Mouse (Mus musculus) midbrain, embryonic 11.5 days (tissue): ENCODE data around the gene Sv2c. TPM values are rescaled to one million over a fixed set of nuclear protein-coding genes. Genes with fewer than 3 reads are reported as not detected.

ENCODE experiments used
- ATAC-seq: fragments of 200-750 bp; cut with Nextera tagmentation; 2 replicates; pipeline ENCODE4 v1.8.0; 2017; ENCODE audit warnings: moderate TSS enrichment, moderate library complexity; ENCODE audit not compliant: low FRiP score
- DNase-seq: peaks from one replicate; pipeline ENCODE4 v3.0.0; 2015; ENCODE audit warnings: low spot score; ENCODE audit errors: missing footprints
- H3K27ac ChIP-seq: fragments of 300-500 bp; sonication (generic); 2 replicates; pipeline ENCODE4 v1.5.1; 2014; ENCODE audit warnings: low read depth, low read length
- H3K27me3 ChIP-seq: fragments of 300-500 bp; sonication (generic); 2 replicates; pipeline ENCODE4 v1.6.1; 2014; ENCODE audit warnings: mild to moderate bottlenecking, low read length, moderate library complexity, mixed read lengths; ENCODE audit not compliant: control insufficient read depth, insufficient read depth
- H3K36me3 ChIP-seq: fragments of 300-500 bp; sonication (generic); 2 replicates; pipeline ENCODE4 v1.6.1; 2014; ENCODE audit warnings: mild to moderate bottlenecking, low read length, moderate library complexity, mixed read lengths; ENCODE audit not compliant: control insufficient read depth, insufficient read depth
- H3K4me1 ChIP-seq: fragments of 300-500 bp; sonication (generic); 2 replicates; pipeline ENCODE4 v1.6.1; 2014; ENCODE audit warnings: low read length; ENCODE audit not compliant: control insufficient read depth, insufficient read depth
- H3K4me2 ChIP-seq: fragments of 300-500 bp; sonication (generic); 2 replicates; pipeline ENCODE4 v1.6.1; 2014; ENCODE audit warnings: mild to moderate bottlenecking, moderate library complexity
- H3K4me3 ChIP-seq: fragments of 300-500 bp; sonication (generic); 2 replicates; pipeline ENCODE4 v1.5.1; 2014; ENCODE audit warnings: low read depth, low read length
- H3K9ac ChIP-seq: fragments of 300-500 bp; sonication (generic); 2 replicates; pipeline ENCODE4 v1.6.1; 2014; ENCODE audit warnings: low read length
- H3K9me3 ChIP-seq: fragments of 300-500 bp; sonication (generic); 2 replicates; pipeline ENCODE4 v1.6.1; 2016; ENCODE audit warnings: low read length; ENCODE audit not compliant: control insufficient read depth
- WGBS: fragments of 180-500 bp; shearing (Covaris S2); extraction: QIAGEN DNeasy Blood & Tissue Kit; methylation state at CpG from one replicate; pipeline ENCODE4 v1.1.7; 2014; 5-methylcytosine and 5-hydroxymethylcytosine counted together
- polyA plus RNA-seq: library from polyadenylated mRNA; unstranded; fragments of >200 nt; fragmentation: Nextera tagmentation; extraction: Ambion mirVana; gene quantifications from 2 replicates; pipeline ENCODE4 v1.2.1, GENCODE M21; 2014

Gene Sv2c
- polyA plus RNA-seq, 1 experiment from 2014 or later: 1.1 TPM

GRCm38 (mm10) chr13:96030368-96031223 lies 101.8 kb downstream of the Sv2c start:
- no peak overlapping the region for H3K27ac ChIP-seq
- 0 out of 2 replicates have a peak, but pooled peaks have one; percentile 40 for ATAC-seq
- H3K9ac ChIP-seq: no peak overlapping the region
- no peak overlapping the region for H3K4me2 ChIP-seq
- DNase-seq: peak; percentile 96
- no peaks in the 10 kb centered on the region for H3K9me3 ChIP-seq
- H3K4me1 ChIP-seq: no peaks in the 10 kb centered on the region
- 60% methylated on average over 19 of the region's 19 CpGs for WGBS
- H3K27me3 ChIP-seq: no peaks in the 10 kb centered on the region
- no peak overlapping the region for H3K4me3 ChIP-seq
- H3K36me3 ChIP-seq: no peaks in the 10 kb centered on the region

- H3K27ac ChIP-seq: no peak overlapping the region
- H3K27me3 ChIP-seq: no peaks in the 10 kb centered on the region
- H3K4me1 ChIP-seq: no peaks in the 10 kb centered on the region
- H3K36me3 ChIP-seq: no peaks in the 10 kb centered on the region
- H3K4me3 ChIP-seq: no peak overlapping the region
- DNase-seq: no peak
- no peak overlapping the region for H3K9ac ChIP-seq
- no peak for ATAC-seq
- no peaks in the 10 kb centered on the region for H3K9me3 ChIP-seq
- 91% methylated on average over 11 of the region's 11 CpGs for WGBS
- no peak overlapping the region for H3K4me2 ChIP-seq
Observed at GRCm38 (mm10) chr13:96023858-96024257, 108.5 kb downstream of the Sv2c start.

- Histone ChIP-seq H3K4me2 (no peak overlapping the region), H3K27ac (no peak overlapping the region), H3K27me3 (no peaks in the 10 kb centered on the region), H3K4me1 (no peaks in the 10 kb centered on the region), H3K9ac (no peak overlapping the region), H3K36me3 (no peaks in the 10 kb centered on the region), H3K9me3 (no peaks in the 10 kb centered on the region), H3K4me3 (no peak overlapping the region)
- no peak for ATAC-seq
- WGBS: 91% methylated on average over 3 of the region's 3 CpGs
- DNase-seq: no peak
Observed at GRCm38 (mm10) chr13:96015516-96015915, 116.9 kb downstream of the Sv2c start.

GRCm38 (mm10) chr13:96010861-96011511 lies 121.4 kb downstream of the Sv2c start:
- no peaks in the 10 kb centered on the region for H3K36me3 ChIP-seq
- H3K27me3 ChIP-seq: no peaks in the 10 kb centered on the region
- ATAC-seq (peak; percentile 62; the same call in 1 of the 2 replicates), DNase-seq (no peak)
- no peak overlapping the region for H3K4me3 ChIP-seq
- H3K4me1 ChIP-seq: no peaks in the 10 kb centered on the region
- H3K9me3 ChIP-seq: no peaks in the 10 kb centered on the region
- H3K4me2 ChIP-seq: no peak overlapping the region
- WGBS: 61% methylated on average over 11 of the region's 11 CpGs
- H3K9ac ChIP-seq: no peak overlapping the region
- H3K27ac ChIP-seq: no peak overlapping the region

GRCm38 (mm10) chr13:96008975-96009374 lies 123.4 kb downstream of the Sv2c start:
- no peak for ATAC-seq
- Histone ChIP-seq H3K9ac (no peak overlapping the region), H3K9me3 (no peaks in the 10 kb centered on the region), H3K27me3 (no peaks in the 10 kb centered on the region), H3K27ac (no peak overlapping the region), H3K4me1 (no peaks in the 10 kb centered on the region), H3K36me3 (no peaks in the 10 kb centered on the region), H3K4me2 (no peak overlapping the region), H3K4me3 (no peak overlapping the region)
- DNase-seq: no peak
- 90% methylated on average over 9 of the region's 9 CpGs for WGBS

GRCm38 (mm10) chr13:96008154-96008553 lies 124.2 kb downstream of the Sv2c start:
- no peak overlapping the region for H3K4me2 ChIP-seq
- no peaks in the 10 kb centered on the region for H3K4me1 ChIP-seq
- no peaks in the 10 kb centered on the region for H3K36me3 ChIP-seq
- H3K9me3 ChIP-seq: no peaks in the 10 kb centered on the region
- 78% methylated on average over 3 of the region's 3 CpGs for WGBS
- no peak for DNase-seq
- H3K27ac ChIP-seq: no peak overlapping the region
- no peak overlapping the region for H3K4me3 ChIP-seq
- no peaks in the 10 kb centered on the region for H3K27me3 ChIP-seq
- no peak for ATAC-seq
- no peak overlapping the region for H3K9ac ChIP-seq

GRCm38 (mm10) chr13:96003539-96003938 lies 128.8 kb downstream of the Sv2c start:
- ATAC-seq (no peak), DNase-seq (no peak)
- Histone ChIP-seq H3K27me3 (no peaks in the 10 kb centered on the region), H3K36me3 (no peaks in the 10 kb centered on the region), H3K9me3 (no peaks in the 10 kb centered on the region), H3K4me1 (no peaks in the 10 kb centered on the region), H3K27ac (no peak overlapping the region), H3K4me2 (no peak overlapping the region), H3K9ac (no peak overlapping the region), H3K4me3 (no peak overlapping the region)
- WGBS: 94% methylated on average over 3 of the region's 3 CpGs

GRCm38 (mm10) chr13:96002475-96002874 lies 129.9 kb downstream of the Sv2c start:
- Histone ChIP-seq H3K27ac (no peak overlapping the region), H3K4me1 (no peaks in the 10 kb centered on the region), H3K4me2 (no peak overlapping the region), H3K36me3 (no peaks in the 10 kb centered on the region), H3K27me3 (no peaks in the 10 kb centered on the region), H3K4me3 (no peak overlapping the region), H3K9me3 (no peaks in the 10 kb centered on the region), H3K9ac (no peak overlapping the region)
- DNase-seq (no peak), ATAC-seq (no peak)
- WGBS: 41% methylated on average over 5 of the region's 5 CpGs

- Histone ChIP-seq H3K36me3 (no peaks in the 10 kb centered on the region), H3K4me2 (no peak overlapping the region), H3K4me3 (no peak overlapping the region), H3K9ac (no peak overlapping the region), H3K4me1 (no peaks in the 10 kb centered on the region), H3K9me3 (no peaks in the 10 kb centered on the region), H3K27ac (no peak overlapping the region), H3K27me3 (no peaks in the 10 kb centered on the region)
- DNase-seq (no peak), ATAC-seq (no peak)
- WGBS: 89% methylated on average over 10 of the region's 10 CpGs
Observed at GRCm38 (mm10) chr13:95999396-95999795, 133.0 kb downstream of the Sv2c start.
